Mouse (Mus musculus) right cerebral cortex, postnatal 36 days (tissue): ENCODE data around the gene Gucy2f.
"Not testable (repeated sequence)": the region's sequence is repeated elsewhere in the genome, so short reads cannot be mapped to it uniquely, and the experiment has no call there.

Source experiments
- DNase-seq, 2 experiments: peaks; one replicate each; pipeline ENCODE4 v3.0.0; 2022; ENCODE audit warnings: low spot score in 2 of 2, mixed read lengths in 1 of 2

The Gucy2f gene

DNA sequence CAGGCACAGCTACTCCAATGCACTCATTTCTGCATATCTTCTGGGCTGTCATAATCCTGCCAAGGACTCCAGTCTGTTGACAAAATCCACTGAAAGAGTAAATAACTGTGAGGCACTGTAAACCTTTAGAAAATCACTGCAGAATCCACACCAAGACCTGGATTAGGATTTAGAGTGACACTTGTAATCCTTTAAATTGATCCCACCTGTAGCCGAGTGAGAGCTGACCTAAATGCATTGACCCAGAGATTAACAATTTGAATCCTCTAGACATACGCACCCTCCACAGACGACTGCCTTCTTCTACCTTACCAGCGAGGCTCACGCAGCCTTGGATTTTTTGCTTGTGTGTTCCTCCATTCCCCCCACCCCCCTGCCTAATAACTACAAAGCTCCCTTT is at the start of gene Gucy2f:
TSS of gene Gucy2f (minus strand) at position 101 of the 400 bp plus-strand sequence.
- no peak for DNase-seq

DNA sequence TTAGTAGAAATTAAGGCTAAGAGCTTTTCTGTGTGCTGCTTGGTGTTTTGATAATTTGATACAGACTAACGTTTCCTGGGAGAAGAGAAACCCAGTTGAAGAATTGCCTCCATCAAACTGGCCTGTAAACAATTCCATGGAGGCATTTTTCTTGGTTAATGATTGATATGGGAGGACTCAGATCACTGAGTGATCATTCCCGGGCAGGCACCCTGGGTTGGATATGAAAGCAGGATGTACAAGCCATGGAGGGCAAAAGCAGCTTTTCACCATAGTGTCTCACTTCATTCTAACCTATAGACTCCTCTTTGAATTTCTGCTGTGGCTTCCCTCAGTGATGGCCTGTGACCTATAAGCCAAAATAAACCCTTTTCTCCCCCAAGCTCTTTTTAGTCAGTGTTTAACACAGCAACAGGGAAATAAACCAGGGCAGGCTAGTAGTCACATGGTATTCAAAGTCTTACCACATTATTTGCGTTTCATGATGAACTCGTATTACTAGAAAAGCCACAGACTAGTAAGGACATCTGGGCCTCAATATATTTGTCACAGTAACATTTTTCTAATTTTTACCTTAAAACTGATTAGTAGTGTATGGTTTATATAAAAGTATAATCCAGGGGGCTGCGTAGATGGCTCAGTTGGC is 49.1 kb upstream of the Gucy2f start:
- DNase-seq: no peak

DNA sequence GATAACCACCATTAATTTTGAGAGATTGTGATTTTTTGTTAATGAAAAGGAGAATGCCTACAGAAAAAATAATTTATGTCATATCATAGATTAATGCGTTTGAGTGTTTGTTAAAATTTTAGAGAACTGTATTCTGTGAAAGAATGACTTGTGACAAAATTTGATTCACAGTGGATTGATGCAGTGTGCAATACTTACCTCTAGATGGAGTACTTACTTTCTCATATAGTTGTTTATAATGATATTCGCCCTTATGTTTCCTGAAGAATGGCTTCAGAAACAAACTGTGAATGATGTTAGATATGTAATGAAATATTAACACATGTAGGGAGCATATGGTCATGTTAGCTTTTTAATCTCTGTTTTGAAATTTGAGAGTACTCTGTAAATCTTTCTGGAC is 40.4 kb upstream of the Gucy2f start:
- DNase-seq: no peak

- not testable (repeated sequence) for DNase-seq
Observed at GRCm38 (mm10) chrX:142236146-142236545, 39.4 kb upstream of the Gucy2f start.

DNA sequence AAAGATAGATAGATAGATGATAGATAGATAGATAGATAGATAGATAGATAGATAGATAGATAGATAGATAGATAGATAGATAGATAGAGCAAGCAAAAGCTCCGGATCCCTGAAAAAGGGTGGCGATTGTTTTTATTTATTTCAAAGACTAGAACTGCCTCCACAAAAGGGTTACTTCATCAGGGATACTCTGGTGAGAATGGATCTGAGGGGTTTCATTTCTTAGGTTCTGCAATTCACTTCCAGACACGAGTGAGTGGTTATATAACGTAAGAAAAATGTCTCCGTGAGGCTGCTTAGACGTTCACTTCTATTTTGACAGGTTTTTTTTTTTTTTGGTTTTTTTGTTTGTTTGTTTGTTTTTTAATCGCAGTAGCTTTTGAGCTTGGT is 32.0 kb upstream of the Gucy2f start:
- DNase-seq: no peak

DNA sequence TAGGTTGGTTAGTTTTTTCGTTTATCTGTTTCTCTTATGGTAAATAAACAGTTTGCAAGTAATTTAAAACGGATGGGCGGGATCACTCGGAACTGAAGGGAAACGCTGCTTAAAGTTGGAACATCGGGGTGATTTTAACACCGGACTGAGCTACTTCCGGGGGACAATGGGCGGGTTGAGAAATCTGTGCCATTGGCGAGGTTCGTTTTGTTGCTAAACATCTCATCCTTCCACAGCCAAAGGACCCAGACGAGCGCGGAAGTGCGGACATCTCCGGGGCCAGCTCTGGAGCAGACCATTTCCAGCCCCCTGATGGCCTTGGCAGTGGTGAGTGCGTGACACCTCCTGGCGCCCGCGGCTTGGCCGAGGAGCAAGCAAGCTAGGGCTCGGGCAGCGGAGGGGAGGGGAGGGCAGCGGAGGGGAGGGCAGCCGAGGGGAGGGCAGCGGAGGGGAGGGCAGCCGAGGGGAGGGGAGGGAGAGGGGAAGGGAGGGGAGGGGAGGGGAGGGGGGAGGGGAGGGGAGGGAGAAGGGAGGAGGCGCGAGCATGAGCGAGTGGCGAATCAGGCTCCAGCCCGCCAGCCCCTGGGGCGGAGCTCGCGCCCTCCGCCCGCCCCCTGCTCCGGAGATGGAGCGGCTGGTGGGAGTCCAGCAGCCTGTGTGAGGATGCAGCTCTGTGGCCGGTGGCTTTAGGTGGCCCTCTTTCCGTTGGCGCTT is 31.5 kb upstream of the Gucy2f start:
- peak; percentile 51 to 57 for DNase-seq

- DNase-seq: no peak
Observed at GRCm38 (mm10) chrX:142227398-142228054, 30.8 kb upstream of the Gucy2f start.

GRCm38 (mm10) chrX:142226542-142226941 is 29.8 kb upstream of the Gucy2f start, which contains the start of gene Nxt2:
Gene Nxt2, plus strand, starts transcription at chrX:142226770.
- no peak for DNase-seq

DNA sequence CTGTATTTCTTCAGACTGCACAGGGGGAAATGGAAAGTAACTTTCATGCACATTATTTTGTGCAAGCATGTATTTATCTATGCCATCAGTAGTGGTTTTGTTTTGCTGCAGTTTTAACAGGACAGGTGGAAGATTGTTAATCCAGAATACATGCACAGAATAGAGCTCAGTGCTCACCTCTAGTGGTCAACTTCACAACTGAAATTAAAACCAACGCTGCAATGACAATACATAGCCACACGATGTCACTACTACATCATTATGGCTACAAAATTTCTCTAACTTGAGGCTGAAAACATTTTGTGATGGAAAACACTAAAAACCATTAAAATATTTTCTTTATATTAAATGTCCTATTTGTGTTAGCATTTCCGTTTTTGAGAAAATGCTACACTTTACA is 3.6 kb upstream of the Gucy2f start:
- peak; percentile 5 to 6 for DNase-seq

DNA sequence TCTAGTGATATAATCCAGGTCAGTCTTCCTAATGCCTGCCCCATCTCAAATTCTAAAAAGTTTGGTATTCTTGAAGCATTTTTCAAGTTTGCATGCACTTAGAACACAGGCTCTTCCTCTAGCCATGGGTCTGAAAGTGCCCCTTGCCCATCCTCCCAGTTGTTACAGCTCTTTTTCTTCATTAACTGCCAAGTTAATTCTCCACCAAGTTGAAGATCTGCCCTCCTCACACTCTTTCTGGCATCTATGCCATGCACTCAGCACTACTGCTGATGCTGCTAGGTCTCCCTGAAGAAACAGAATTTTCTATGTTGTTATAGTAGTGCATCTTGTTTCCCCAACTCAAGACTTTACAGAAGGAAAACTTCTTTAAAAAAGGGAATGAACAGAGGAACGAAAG is 1.2 kb downstream of the Gucy2f start:
- DNase-seq: no peak

DNA sequence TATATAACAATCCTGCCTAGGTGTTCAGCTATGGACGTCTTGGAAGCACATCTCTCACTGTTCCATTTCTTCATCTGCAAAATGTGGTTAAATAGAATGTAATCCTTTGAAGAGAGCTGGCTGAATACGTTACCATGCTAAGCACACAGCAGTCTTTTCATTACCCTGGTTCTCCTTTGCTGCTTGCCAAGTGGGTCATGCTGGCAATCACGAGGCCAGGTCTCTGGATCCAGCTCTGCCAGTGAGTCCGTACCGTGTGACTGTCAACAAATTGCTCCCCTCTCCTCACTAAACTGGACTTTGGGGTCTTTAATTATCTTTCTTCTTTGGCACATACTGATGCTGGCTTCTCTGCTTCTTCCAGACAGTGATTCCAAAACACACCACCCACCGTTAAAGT is 2.3 kb downstream of the Gucy2f start:
- DNase-seq: no peak

DNA sequence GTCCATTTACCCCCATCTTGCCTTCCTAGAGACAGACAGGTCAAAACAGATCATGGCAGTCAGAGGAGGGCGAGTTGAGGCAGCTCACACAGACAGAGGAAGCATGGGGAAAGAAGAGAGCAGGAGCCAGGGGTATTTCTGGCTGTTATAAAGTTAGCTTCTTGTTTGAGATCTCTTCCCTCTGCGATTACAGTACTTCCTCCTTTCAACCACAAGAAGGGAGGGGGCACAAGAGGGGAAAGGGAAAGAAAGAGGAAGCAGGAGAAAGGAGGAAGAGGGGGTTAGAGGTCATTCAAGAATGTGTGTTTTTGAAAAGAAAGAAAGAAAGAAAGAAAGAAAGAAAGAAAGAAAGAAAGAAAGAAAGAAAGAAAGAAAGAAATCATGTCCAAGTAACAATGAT is 6.4 kb downstream of the Gucy2f start:
- no peak for DNase-seq

DNA sequence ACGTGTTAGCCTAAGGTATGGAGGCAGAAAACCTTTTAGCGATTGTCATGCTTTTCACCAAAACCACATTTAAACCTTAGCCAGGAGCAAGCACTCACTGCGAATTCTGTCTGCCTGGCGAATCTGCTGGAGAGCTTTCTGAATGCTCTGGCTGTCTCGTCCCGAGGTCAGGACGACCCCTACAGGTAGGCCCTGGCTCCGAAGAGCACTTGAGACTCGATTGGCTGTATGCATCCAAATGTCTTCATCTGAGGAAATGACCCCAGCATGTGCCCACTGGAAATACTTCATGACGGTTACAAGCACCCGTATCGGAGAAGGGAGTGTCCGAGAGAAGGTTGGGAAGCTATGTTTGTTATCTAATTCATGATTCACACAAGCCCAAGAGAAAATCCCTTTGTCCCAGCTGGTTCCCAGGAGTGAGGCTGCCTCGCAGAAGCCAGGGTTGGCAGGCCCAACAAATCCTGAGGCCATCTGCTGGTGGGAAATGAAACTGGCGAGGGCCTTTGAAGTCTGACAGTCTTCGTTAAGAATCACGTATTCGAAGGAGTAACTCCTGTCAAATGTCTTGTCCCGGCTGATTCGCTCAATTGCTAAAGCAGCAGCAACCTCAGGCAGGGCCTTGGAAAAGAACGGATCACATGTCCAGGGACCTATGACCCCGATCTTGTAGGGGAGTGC is 7.6 kb downstream of the Gucy2f start:
- peak; percentile 3 to 9 for DNase-seq

- no peak for DNase-seq
Observed at GRCm38 (mm10) chrX:142182026-142182425, 14.7 kb downstream of the Gucy2f start.

DNA sequence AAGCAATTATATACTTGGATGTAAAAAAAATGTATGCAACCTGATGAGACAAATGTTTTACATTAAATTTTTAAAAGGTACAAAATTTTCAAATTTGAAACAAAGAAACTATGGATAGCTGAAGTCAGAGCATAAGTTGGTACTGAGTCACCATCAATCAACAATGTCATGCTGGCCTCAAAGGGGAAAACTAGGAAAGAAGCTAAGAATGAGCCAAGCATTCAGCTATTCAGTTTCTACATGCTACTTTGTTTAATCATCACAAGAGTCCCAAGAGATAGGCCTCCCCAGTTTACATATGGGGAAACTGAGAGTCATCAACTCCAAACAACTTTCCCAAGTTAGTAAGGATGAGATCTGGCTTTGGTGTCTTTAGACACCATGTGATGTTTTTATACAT is 19.8 kb downstream of the Gucy2f start:
- DNase-seq: no peak

DNA sequence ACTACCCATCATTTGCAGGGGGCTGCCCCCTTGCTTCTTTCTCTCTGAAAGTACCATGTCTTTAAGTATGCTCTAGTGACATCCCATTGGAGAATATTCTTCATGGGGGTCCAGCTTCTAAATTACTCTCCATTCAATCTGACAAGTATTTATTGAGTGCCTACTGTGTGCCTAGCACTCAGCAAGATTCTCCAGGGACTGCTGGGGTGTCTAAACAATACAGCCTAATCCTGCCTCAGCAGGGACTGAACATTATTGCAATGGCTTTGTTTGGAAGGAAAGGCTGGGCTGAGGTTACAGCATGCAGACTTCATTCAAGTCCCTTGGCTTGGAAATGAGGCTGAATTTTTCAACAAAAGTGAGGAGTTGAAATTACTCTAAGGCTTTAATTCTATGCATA is 81.0 kb downstream of the Gucy2f start:
- DNase-seq: no peak

DNA sequence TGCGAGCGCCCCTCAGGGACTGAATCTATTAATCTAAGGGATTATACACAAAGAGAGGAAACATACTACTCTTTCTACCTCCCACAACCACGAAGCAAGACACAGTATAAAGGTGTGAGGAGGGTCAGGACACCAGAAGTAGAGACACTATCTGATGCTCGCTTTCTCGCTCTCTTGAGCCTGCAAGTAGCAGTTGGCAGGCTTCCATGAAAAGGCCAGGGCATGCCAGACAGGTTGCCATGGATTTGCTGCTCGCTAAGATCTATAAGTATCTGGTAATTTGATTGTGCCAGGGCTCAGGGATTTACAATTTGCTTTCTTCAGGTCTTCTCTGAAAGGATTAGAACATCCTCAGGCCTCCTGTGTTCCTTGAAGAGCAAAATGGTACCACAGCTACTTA is 85.5 kb downstream of the Gucy2f start:
- no peak for DNase-seq

- peak in 1 of 2 experiments; percentile 5 for DNase-seq
Observed at GRCm38 (mm10) chrX:142096904-142097303, 99.8 kb downstream of the Gucy2f start.

DNA sequence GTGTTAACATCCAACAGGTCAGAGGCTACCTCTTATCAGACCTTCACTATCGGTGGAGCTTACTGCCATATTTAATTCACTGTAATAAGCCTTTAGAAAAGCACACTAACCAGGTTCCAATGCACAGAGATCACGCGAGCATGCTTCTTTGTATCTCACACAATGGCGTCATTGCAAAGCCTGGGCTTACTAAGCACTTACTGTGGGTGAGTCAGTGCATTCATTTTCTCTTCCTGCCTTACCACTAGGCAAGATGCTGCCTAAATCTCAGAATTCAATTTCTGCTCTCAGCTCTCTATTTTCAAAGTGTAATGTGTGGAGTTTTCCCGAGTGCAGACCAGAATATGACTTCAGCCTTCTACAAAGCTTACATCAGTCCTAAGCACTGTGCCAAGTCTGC is 101.2 kb downstream of the Gucy2f start:
- DNase-seq: no peak

GRCm38 (mm10) chrX:142062585-142062984 is 134.1 kb downstream of the Gucy2f start:
- DNase-seq: no peak
